Mouse (Mus musculus) heart, embryonic 15.5 days (tissue): ENCODE results near the gene Il16. TPM values are rescaled to one million over a fixed set of nuclear protein-coding genes. Genes with fewer than 3 reads are reported as not detected.

Experiments
- ATAC-seq: fragments of 200-750 bp; cut with Nextera tagmentation; replicated peaks from 2 replicates; pipeline ENCODE4 v1.8.0; 2017; ENCODE audit warnings: low read depth, moderate TSS enrichment; ENCODE audit not compliant: insufficient number of reproducible peaks, insufficient read depth, low FRiP score
- H3K27ac ChIP-seq: fragments of 300-500 bp; sonication (generic); 2 replicates; pipeline ENCODE4 v1.5.1; 2015; ENCODE audit warnings: mild to moderate bottlenecking, inconsistent platforms
- H3K27me3 ChIP-seq: fragments of 300-500 bp; sonication (generic); 2 replicates; pipeline ENCODE4 v1.6.1; 2015; ENCODE audit warnings: inconsistent platforms
- H3K36me3 ChIP-seq: fragments of 300-500 bp; sonication (generic); 2 replicates; pipeline ENCODE4 v1.6.1; 2015; ENCODE audit warnings: mild to moderate bottlenecking, inconsistent platforms
- H3K4me1 ChIP-seq: fragments of 300-500 bp; sonication (generic); replicated peaks from 2 replicates; pipeline ENCODE4 v1.6.1; 2015; ENCODE audit warnings: inconsistent platforms
- H3K4me2 ChIP-seq: fragments of 300-500 bp; sonication (generic); 2 replicates; pipeline ENCODE4 v1.6.1; 2015; ENCODE audit warnings: inconsistent platforms, mild to moderate bottlenecking, moderate library complexity
- H3K4me3 ChIP-seq: fragments of 300-500 bp; sonication (generic); 2 replicates; pipeline ENCODE4 v1.5.1; 2015; ENCODE audit warnings: mild to moderate bottlenecking, inconsistent platforms
- H3K9ac ChIP-seq: fragments of 300-500 bp; sonication (generic); 2 replicates; pipeline ENCODE4 v1.6.1; 2015; ENCODE audit warnings: mild to moderate bottlenecking, inconsistent platforms
- H3K9me3 ChIP-seq: fragments of 300-500 bp; sonication (generic); replicated peaks from 2 replicates; pipeline ENCODE4 v1.6.1; 2016; ENCODE audit warnings: inconsistent platforms
- WGBS: fragments of 180-500 bp; shearing (Covaris S2); methylation state at CpG from one replicate; pipeline ENCODE4 v1.1.7; 2015; ENCODE audit warnings: mixed read lengths; 5-methylcytosine and 5-hydroxymethylcytosine counted together
- polyA plus RNA-seq: library from polyadenylated mRNA; unstranded; fragments of >200 nt; fragmentation: Nextera tagmentation; extraction: Ambion mirVana; gene quantifications from 2 replicates; pipeline ENCODE4 v1.2.1, GENCODE M21; 2015

The Il16 gene
- polyA plus RNA-seq, 1 experiment from 2014 or later: 4.7 TPM

DNA sequence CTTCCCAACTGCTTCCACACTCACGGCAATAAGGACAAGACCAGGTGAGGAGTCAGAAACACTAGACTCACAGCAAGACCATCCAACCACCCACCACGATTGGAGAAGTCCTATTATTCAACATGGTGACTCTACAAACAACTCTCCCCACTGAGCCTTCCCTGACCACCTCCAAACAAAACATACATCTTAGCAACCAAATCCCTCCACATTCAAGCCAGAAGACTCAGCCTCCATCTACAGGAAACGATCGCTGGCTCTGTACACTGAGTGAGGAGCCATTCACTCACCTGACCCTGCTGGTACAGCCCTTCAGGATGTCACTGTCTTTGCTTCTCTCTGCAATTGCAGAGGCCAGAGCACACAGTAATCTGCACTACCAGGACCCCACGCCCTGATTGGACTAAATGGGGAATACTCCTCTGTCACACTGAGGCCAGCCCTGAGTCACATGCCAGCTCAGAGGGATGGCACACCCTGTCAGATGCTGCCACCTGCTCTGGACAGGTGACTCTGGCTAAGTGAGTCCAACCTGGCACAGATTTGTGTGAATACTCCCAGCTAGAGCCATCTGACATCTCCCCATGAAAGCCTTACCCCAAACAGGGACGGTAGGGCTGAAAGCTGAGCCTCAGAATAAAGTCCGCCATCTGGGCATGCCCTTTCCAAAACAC, 10.3 kb downstream of the Il16 start:
- Histone ChIP-seq H3K4me1 (peaks cover 12% of the 10 kb centered on the region), H3K36me3 (no peaks in the 10 kb centered on the region)
- whole genome bisulfite sequencing: 89% methylated on average over 7 of the region's 7 CpGs

DNA sequence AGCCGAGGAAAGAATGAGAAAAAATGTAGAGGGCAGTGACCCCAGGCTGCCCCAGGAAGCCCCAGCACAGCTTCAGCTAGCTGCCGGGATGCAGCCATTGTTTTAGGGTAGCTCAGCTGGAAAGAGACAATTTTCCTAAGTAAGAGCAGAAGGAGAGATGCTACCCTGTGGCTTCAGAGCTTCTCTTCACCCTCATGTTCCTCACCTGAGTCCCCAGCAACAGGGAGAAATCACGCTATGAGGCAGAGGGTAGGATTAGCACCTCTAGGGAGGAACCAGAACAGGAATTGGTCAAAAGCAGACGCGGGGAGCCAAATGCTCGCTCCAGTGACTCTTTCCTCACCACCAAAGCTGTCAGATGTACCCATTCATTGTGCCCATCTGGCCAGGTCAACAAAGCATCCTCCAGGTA, 10.8 kb downstream of the Il16 start:
- 74% methylated on average over 6 of the region's 6 CpGs for WGBS
- H3K27me3 ChIP-seq: no peaks in the 10 kb centered on the region
- H3K9me3 ChIP-seq: no peaks in the 10 kb centered on the region
- no peak for ATAC-seq
- H3K27ac ChIP-seq: no peak overlapping the region
- no peak overlapping the region for H3K4me2 ChIP-seq
- peaks cover 12% of the 10 kb centered on the region for H3K4me1 ChIP-seq
- no peaks in the 10 kb centered on the region for H3K36me3 ChIP-seq
- no peak overlapping the region for H3K4me3 ChIP-seq
- H3K9ac ChIP-seq: no peak overlapping the region

More for the DNA sequence above, 10.3 kb downstream of the Il16 start:
- ATAC-seq: no peak
- H3K9me3 ChIP-seq: no peaks in the 10 kb centered on the region
- no peak overlapping the region for H3K4me3 ChIP-seq
- H3K27ac ChIP-seq: no peak overlapping the region
- H3K4me2 ChIP-seq: no peak overlapping the region
- H3K27me3 ChIP-seq: no peaks in the 10 kb centered on the region
- H3K9ac ChIP-seq: no peak overlapping the region

DNA sequence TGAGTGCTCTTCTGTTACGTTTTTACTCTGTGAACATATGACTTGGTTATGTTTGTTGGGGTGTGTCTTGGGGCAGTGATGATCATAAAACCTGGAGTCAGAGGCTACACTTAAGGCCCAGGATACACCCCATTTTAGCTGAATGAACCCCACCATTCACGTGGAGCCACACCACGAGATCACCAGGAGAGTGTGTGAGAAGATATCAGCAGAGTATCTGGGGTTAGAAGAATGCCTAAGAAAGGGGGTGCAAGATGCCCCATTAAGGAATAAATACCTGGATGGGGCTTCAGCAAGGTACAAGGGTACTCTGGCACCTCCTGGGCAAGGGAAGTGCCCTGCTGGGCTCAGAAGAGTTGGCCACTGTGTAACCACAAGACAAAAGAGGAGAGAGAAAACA, 11.3 kb downstream of the Il16 start:
- ATAC-seq: no peak

DNA sequence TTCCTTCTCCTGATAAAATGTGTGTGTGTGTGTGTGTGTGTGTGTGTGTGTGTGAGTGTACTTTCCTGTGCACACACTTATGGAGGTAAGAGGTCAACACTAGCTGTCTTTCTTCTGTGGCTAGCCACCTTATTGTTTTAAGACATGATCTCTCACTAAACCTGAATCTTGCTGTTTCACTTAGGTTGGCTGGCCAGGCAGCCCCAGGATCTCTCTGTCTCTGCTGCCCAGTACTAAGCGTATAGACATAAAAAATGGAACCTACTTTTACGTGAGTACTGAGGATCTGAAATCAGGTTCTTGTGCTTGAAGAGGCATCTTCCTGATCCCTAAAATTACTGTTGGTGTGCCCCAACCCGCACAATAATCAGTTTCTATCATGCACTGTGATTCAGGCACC, 12.7 kb downstream of the Il16 start:
- ATAC-seq: no peak
- H3K27me3 ChIP-seq: no peaks in the 10 kb centered on the region
- no peak overlapping the region for H3K27ac ChIP-seq
- H3K9ac ChIP-seq: no peak overlapping the region
- H3K4me3 ChIP-seq: no peak overlapping the region
- 84% methylated on average over 3 of the region's 3 CpGs for WGBS
- H3K4me1 ChIP-seq: no peaks in the 10 kb centered on the region
- no peaks in the 10 kb centered on the region for H3K36me3 ChIP-seq
- H3K9me3 ChIP-seq: no peaks in the 10 kb centered on the region
- no peak overlapping the region for H3K4me2 ChIP-seq

More for the DNA sequence above, 11.3 kb downstream of the Il16 start:
- Histone ChIP-seq H3K27ac (no peak overlapping the region), H3K4me3 (no peak overlapping the region), H3K4me1 (peaks cover 10% of the 10 kb centered on the region), H3K27me3 (no peaks in the 10 kb centered on the region), H3K4me2 (no peak overlapping the region), H3K9me3 (no peaks in the 10 kb centered on the region), H3K36me3 (no peaks in the 10 kb centered on the region), H3K9ac (no peak overlapping the region)
- 84% methylated on average over 3 of the region's 3 CpGs for WGBS

DNA sequence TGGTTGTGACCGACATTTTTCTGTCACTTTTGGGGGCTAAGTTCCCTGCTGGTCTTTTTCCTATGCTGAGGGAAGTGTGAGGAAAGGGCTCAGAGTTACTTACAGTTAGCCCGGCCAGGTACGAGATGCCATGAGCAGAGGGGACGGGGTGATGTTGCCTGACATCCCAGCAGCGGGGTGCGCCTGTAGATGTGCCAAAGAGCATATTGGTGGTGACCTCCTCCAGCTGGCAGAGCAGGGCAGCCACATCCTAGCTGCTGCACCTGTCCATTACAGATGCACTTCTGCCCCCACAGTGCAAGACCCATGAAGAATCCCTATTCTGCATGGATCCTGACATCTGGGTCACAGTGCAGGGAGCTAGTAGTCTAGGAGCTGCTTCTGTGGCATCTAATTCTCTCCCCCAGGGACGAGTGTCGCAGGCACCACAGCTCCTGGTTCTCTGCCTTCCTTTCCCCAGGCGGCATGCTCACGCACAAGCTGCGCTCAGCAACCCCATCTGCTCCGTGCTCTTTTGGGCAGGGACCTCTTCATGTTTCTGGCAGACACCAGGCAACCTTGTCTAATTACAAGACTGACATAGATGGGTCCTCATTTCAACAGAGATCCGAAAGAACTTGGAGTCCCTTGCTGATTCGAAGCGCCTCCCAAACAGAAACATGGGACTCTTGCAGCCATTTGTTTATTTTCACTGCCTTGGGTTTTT, 13.4 kb downstream of the Il16 start:
- no peaks in the 10 kb centered on the region for H3K4me1 ChIP-seq

DNA sequence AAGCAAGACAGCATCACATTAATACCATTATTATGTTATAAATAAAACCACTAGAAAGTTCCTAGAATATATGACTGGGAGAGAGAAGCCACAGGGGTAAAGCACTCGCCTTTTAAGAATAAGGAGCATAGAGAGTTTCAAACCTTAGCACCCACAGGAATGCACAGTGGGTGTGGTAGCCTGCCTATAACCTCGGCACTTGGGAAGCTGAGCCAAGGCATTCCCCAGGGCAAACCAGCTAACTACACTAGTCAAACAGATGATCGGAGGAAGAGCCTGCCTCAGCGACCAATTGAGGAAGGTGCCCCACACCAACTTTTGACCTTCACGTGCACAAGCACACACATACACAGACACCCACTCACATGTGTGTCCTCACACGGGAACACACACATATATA, 14.2 kb downstream of the Il16 start:
- H3K27ac ChIP-seq: no peak overlapping the region
- H3K36me3 ChIP-seq: no peaks in the 10 kb centered on the region
- H3K27me3 ChIP-seq: no peaks in the 10 kb centered on the region
- no peaks in the 10 kb centered on the region for H3K9me3 ChIP-seq
- ATAC-seq: no peak
- no peaks in the 10 kb centered on the region for H3K4me1 ChIP-seq
- H3K4me3 ChIP-seq: no peak overlapping the region
- WGBS: 75% methylated on average over 6 of the region's 6 CpGs
- H3K9ac ChIP-seq: no peak overlapping the region
- no peak overlapping the region for H3K4me2 ChIP-seq

More for the DNA sequence above, 13.4 kb downstream of the Il16 start:
- Histone ChIP-seq H3K27me3 (no peaks in the 10 kb centered on the region), H3K36me3 (no peaks in the 10 kb centered on the region), H3K4me3 (no peak overlapping the region), H3K27ac (no peak overlapping the region), H3K9me3 (no peaks in the 10 kb centered on the region), H3K9ac (no peak overlapping the region), H3K4me2 (no peak overlapping the region)
- WGBS: 79% methylated on average over 15 of the region's 15 CpGs
- no peak for ATAC-seq

DNA sequence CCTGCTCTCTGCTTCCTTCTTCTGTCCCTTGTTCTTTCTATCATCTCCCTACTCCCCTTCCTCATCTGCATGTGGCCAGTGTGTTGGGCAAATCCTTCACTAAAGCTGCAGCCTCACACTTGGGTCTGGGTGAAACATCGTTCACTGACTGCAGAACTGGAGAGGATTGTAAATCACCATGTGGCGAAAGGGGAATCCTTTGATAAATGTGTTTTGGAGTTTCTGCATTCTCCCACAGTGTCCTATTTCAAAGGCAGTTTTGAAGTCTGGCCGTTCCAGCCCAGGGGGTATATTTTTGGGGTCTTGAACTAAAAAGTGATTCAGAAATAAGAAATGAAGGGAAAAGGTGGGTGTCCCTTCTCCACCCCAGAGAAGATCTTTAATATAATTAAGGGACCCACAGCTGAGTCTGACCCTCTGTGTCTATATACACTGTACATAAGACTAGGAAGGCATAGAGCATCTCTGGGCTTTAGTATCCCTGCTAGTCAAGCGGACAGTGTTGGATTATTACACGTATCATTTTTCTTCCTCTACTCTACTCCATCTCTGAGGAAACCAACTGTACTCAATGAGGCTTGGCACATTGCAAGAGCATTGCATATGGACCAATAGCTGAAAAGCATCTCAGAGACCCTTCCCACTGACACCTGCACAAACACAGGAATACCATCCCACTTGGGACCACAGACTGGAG, 18.4 kb downstream of the Il16 start:
- Histone ChIP-seq H3K4me3 (no peak overlapping the region), H3K36me3 (no peaks in the 10 kb centered on the region), H3K9ac (no peak overlapping the region), H3K4me2 (no peak overlapping the region), H3K4me1 (peaks cover 8% of the 10 kb centered on the region), H3K27me3 (no peaks in the 10 kb centered on the region), H3K27ac (no peak overlapping the region), H3K9me3 (no peaks in the 10 kb centered on the region)
- WGBS: 65% methylated on average over 5 of the region's 5 CpGs
- ATAC-seq: no peak

DNA sequence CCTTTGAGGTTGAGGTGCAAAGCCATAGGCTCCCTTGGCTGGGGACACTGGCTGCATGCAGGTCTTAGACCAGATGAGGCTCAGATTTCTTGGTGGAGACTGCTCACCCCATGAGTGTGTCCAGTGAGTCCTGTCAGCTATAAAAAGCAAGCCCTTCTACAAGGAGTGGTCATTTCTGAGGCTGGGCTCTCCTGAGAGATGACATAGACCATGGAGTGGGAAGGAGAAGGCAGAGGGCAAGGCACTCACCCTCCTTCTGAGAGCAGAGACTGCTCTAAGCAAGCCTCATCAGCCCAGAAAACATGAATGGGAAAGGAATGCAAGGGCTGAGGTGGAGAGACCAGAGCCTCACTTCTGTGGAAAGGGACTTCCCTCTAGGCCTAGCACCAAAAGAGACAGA, 19.7 kb downstream of the Il16 start:
- H3K27me3 ChIP-seq: no peaks in the 10 kb centered on the region

DNA sequence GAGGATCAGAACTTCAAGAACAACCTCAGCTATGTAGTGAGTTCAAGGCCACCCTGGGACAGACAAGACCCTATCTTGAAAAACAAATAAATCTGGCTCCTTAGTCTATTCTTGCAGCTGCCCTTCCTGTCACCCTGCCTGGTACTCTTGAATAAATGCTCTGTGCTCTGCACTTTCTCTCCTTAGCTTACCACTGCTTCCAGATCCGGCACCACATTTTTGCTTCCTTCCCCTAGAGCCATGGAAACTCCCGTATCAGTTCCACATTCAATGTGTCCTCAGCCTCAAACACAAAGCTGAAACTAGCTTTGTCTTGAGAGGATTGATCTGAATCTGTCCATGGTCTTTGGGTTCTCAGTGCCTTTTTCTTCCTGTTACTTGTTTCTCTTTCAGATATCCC, 21.0 kb downstream of the Il16 start:
- H3K27ac ChIP-seq: no peak overlapping the region

More for the DNA sequence above, 19.7 kb downstream of the Il16 start:
- no peak overlapping the region for H3K9ac ChIP-seq
- H3K27ac ChIP-seq: no peak overlapping the region
- H3K4me3 ChIP-seq: no peak overlapping the region
- no peaks in the 10 kb centered on the region for H3K9me3 ChIP-seq
- H3K4me2 ChIP-seq: no peak overlapping the region
- ATAC-seq: no peak
- no peaks in the 10 kb centered on the region for H3K36me3 ChIP-seq
- H3K4me1 ChIP-seq: peaks cover 8% of the 10 kb centered on the region

DNA sequence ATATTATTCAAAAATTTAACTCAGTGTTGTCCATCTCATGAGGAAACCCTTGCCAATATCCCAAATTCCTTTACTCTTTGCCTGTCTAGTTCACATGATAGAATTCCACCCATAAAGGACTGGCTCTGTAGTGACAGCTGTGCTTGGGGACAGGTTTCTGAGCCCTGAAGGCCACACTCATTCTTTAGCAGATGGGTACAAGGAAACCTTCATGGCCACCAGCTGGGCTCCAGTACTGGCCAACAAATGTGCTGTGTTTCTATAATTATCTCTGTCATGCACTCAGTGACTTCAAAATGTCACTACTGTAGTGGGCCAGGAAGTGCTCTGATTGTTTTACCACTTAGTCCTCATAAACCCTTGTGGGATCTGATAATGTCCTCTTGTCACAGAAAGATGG, 21.6 kb downstream of the Il16 start:
- no peaks in the 10 kb centered on the region for H3K9me3 ChIP-seq
- H3K27me3 ChIP-seq: no peaks in the 10 kb centered on the region
- ATAC-seq: no peak

More for the DNA sequence above, 21.0 kb downstream of the Il16 start:
- Histone ChIP-seq H3K4me1 (peaks cover 8% of the 10 kb centered on the region), H3K36me3 (no peaks in the 10 kb centered on the region), H3K9ac (no peak overlapping the region), H3K4me2 (no peak overlapping the region), H3K4me3 (no peak overlapping the region), H3K27me3 (no peaks in the 10 kb centered on the region), H3K9me3 (no peaks in the 10 kb centered on the region)
- no peak for ATAC-seq
- WGBS: 47% methylated on average over 2 of the region's 2 CpGs

DNA sequence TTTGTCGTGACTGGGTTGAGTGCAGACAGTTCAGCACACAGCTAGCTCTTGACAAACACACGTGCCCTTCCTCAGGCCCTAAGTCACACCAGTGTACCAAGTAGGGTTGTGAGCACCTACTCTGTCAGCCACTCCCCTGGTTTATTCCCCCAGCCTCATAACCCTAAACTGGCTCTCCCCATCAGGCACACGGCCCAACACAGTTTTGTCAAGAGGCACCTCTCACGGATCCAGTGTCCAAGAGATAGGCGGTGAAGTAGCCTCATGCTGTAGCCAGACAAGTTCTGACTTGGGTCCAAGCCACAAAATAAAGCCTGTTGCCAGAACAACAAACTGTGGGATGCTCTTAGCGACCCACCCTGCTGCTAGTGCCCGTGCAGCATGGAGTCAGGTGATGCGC, 22.3 kb downstream of the Il16 start:
- no peaks in the 10 kb centered on the region for H3K27me3 ChIP-seq
- H3K4me1 ChIP-seq: peaks cover 8% of the 10 kb centered on the region
- no peak for ATAC-seq
- no peak overlapping the region for H3K4me3 ChIP-seq
- WGBS: 78% methylated on average over 8 of the region's 8 CpGs
- H3K36me3 ChIP-seq: no peaks in the 10 kb centered on the region
- H3K9ac ChIP-seq: no peak overlapping the region
- no peak overlapping the region for H3K4me2 ChIP-seq
- no peaks in the 10 kb centered on the region for H3K9me3 ChIP-seq
- H3K27ac ChIP-seq: no peak overlapping the region

More for the DNA sequence above, 21.6 kb downstream of the Il16 start:
- Histone ChIP-seq H3K27ac (no peak overlapping the region), H3K36me3 (no peaks in the 10 kb centered on the region), H3K4me3 (no peak overlapping the region), H3K4me1 (peaks cover 8% of the 10 kb centered on the region), H3K9ac (no peak overlapping the region), H3K4me2 (no peak overlapping the region)
